Mouse (Mus musculus): ENCODE measurements at regions not wholly inside any gene's neighbourhood (a gene's known extent, or its start where the extent isn't known, plus 50 kb on each side); places are given as distances from the start of the nearest gene placed in this dataset.
"Not testable (repeated sequence)": the region's sequence is repeated elsewhere in the genome, so short reads cannot be mapped to it uniquely, and the experiment has no call there.

GRCm38 (mm10) chr3:21911071-21911470, 165.4 kb upstream of the Tbl1xr1 start:
- Histone ChIP-seq H3K4me1 (no peaks in the 10 kb centered on the region), H3K27ac (no peak overlapping the region), H3K36me3 (no peaks in the 10 kb centered on the region), H3K9me3 (replicated peaks) (no peaks in the 10 kb centered on the region), H3K4me3 (no peak overlapping the region), H3K27me3 (ENCODE audit: low read depth, poor library complexity, severe bottlenecking) (no peaks in the 10 kb centered on the region)
- no peak for DNase-seq (ENCODE audit: low spot score)

GRCm38 (mm10) chr3:21917228-21917910, 159.1 kb upstream of the Tbl1xr1 start:
- H3K27me3 ChIP-seq (ENCODE audit: low read depth, poor library complexity, severe bottlenecking): no peaks in the 10 kb centered on the region
- H3K4me1 ChIP-seq: peaks cover 4% of the 10 kb centered on the region; the same call in 1 of the 2 replicates
- DNase-seq (ENCODE audit: low spot score): peak; percentile 40
- no peak overlapping the region for H3K4me3 ChIP-seq
- no peaks in the 10 kb centered on the region for H3K36me3 ChIP-seq
- 69% methylated on average over 9 of the region's 9 CpGs for WGBS
- no peaks in the 10 kb centered on the region for H3K9me3 ChIP-seq (replicated peaks)
- H3K27ac ChIP-seq: no peak overlapping the region

- no peak overlapping the region for H3K4me3 ChIP-seq
- no peaks in the 10 kb centered on the region for H3K36me3 ChIP-seq
- no peak overlapping the region for H3K27ac ChIP-seq
- H3K4me1 ChIP-seq: peaks cover 4% of the 10 kb centered on the region; the same call in 1 of the 2 replicates
- WGBS: 87% methylated on average over 10 of the region's 10 CpGs
- no peak for DNase-seq (ENCODE audit: low spot score)
- no peaks in the 10 kb centered on the region for H3K27me3 ChIP-seq (ENCODE audit: low read depth, poor library complexity, severe bottlenecking)
- no peaks in the 10 kb centered on the region for H3K9me3 ChIP-seq (replicated peaks)
Measured at GRCm38 (mm10) chr3:21918431-21918830, 158.0 kb upstream of the Tbl1xr1 start.

- H3K27ac ChIP-seq: no peak overlapping the region
- no peaks in the 10 kb centered on the region for H3K27me3 ChIP-seq (ENCODE audit: low read depth, poor library complexity, severe bottlenecking)
- H3K36me3 ChIP-seq: no peaks in the 10 kb centered on the region
- no peaks in the 10 kb centered on the region for H3K9me3 ChIP-seq (replicated peaks)
- WGBS: 90% methylated on average over 7 of the region's 7 CpGs
- DNase-seq (ENCODE audit: low spot score): no peak
- H3K4me3 ChIP-seq: no peak overlapping the region
- peaks cover 4% of the 10 kb centered on the region; the same call in 1 of the 2 replicates for H3K4me1 ChIP-seq
Measured at GRCm38 (mm10) chr3:21919931-21920330, 156.5 kb upstream of the Tbl1xr1 start.

GRCm38 (mm10) chr3:21931951-21932350, 144.5 kb upstream of the Tbl1xr1 start:
- peaks cover 27% of the 10 kb centered on the region for H3K4me1 ChIP-seq
- H3K36me3 ChIP-seq: no peaks in the 10 kb centered on the region
- no peak overlapping the region for H3K4me3 ChIP-seq
- WGBS: 93% methylated on average over 6 of the region's 6 CpGs
- no peaks in the 10 kb centered on the region for H3K27me3 ChIP-seq (ENCODE audit: low read depth, poor library complexity, severe bottlenecking)
- H3K9me3 ChIP-seq (replicated peaks): no peaks in the 10 kb centered on the region
- DNase-seq (ENCODE audit: low spot score): no peak
- H3K27ac ChIP-seq: no peak overlapping the region

GRCm38 (mm10) chr3:21932696-21933095, 143.8 kb upstream of the Tbl1xr1 start:
- not testable (repeated sequence) for DNase-seq (ENCODE audit: low spot score); H3K9me3 ChIP-seq (replicated peaks); H3K27me3 ChIP-seq (ENCODE audit: low read depth, poor library complexity, severe bottlenecking); H3K36me3 ChIP-seq; H3K4me3 ChIP-seq; H3K27ac ChIP-seq
- WGBS: 84% methylated on average over 8 of the region's 8 CpGs
- peaks cover 35% of the 10 kb centered on the region for H3K4me1 ChIP-seq

- peak overlapping the region; percentile 41 for H3K4me3 ChIP-seq
- no peaks in the 10 kb centered on the region for H3K36me3 ChIP-seq
- 4% methylated on average over 5 of the region's 5 CpGs for WGBS
- no peaks in the 10 kb centered on the region for H3K9me3 ChIP-seq (replicated peaks)
- H3K4me1 ChIP-seq: peaks cover 45% of the 10 kb centered on the region
- no peaks in the 10 kb centered on the region for H3K27me3 ChIP-seq (ENCODE audit: low read depth, poor library complexity, severe bottlenecking)
- peak; percentile 58 for DNase-seq (ENCODE audit: low spot score)
- H3K27ac ChIP-seq: peak overlapping the region; percentile 79
Measured at GRCm38 (mm10) chr3:21934731-21935271, 141.7 kb upstream of the Tbl1xr1 start.

- H3K4me3 ChIP-seq: peak overlapping the region; percentile 41
Measured at GRCm38 (mm10) chr3:21935571-21936261, 140.7 kb upstream of the Tbl1xr1 start.

GRCm38 (mm10) chr3:21936262-21936603, 140.2 kb upstream of the Tbl1xr1 start:
- Histone ChIP-seq H3K4me3 (peak overlapping the region; percentile 41), H3K9me3 (replicated peaks) (no peaks in the 10 kb centered on the region), H3K27me3 (ENCODE audit: low read depth, poor library complexity, severe bottlenecking) (no peaks in the 10 kb centered on the region), H3K36me3 (no peaks in the 10 kb centered on the region), H3K4me1 (peaks cover 45% of the 10 kb centered on the region), H3K27ac (peak overlapping the region; percentile 79)
- DNase-seq (ENCODE audit: low spot score): no peak
- WGBS: 6% methylated on average over 8 of the region's 8 CpGs

More at GRCm38 (mm10) chr3:21935571-21936261, 140.7 kb upstream of the Tbl1xr1 start:
- Histone ChIP-seq H3K36me3 (no peaks in the 10 kb centered on the region), H3K27ac (peak overlapping the region; percentile 79), H3K27me3 (ENCODE audit: low read depth, poor library complexity, severe bottlenecking) (no peaks in the 10 kb centered on the region), H3K4me1 (peaks cover 45% of the 10 kb centered on the region), H3K9me3 (replicated peaks) (no peaks in the 10 kb centered on the region)
- DNase-seq (ENCODE audit: low spot score): peak; percentile 98
- under 1% methylated on average over 24 of the region's 24 CpGs for WGBS

GRCm38 (mm10) chr3:21936616-21937015, 139.8 kb upstream of the Tbl1xr1 start:
- H3K4me1 ChIP-seq: peaks cover 45% of the 10 kb centered on the region
- peak overlapping the region; percentile 79 for H3K27ac ChIP-seq
- H3K36me3 ChIP-seq: no peaks in the 10 kb centered on the region
- 19% methylated on average over 8 of the region's 8 CpGs for WGBS
- peak overlapping the region; percentile 41 for H3K4me3 ChIP-seq
- H3K27me3 ChIP-seq (ENCODE audit: low read depth, poor library complexity, severe bottlenecking): no peaks in the 10 kb centered on the region
- no peak for DNase-seq (ENCODE audit: low spot score)
- no peaks in the 10 kb centered on the region for H3K9me3 ChIP-seq (replicated peaks)

- Histone ChIP-seq H3K9me3 (replicated peaks) (no peaks in the 10 kb centered on the region), H3K4me1 (peaks cover 45% of the 10 kb centered on the region), H3K27ac (peak overlapping the region; percentile 79), H3K4me3 (no peak overlapping the region), H3K36me3 (no peaks in the 10 kb centered on the region), H3K27me3 (ENCODE audit: low read depth, poor library complexity, severe bottlenecking) (no peaks in the 10 kb centered on the region)
- DNase-seq (ENCODE audit: low spot score): no peak
- whole genome bisulfite sequencing: 42% methylated on average over 7 of the region's 7 CpGs
Measured at GRCm38 (mm10) chr3:21937281-21938035, 139.0 kb upstream of the Tbl1xr1 start.

- Histone ChIP-seq H3K4me3 (no peak overlapping the region), H3K27me3 (ENCODE audit: low read depth, poor library complexity, severe bottlenecking) (no peaks in the 10 kb centered on the region), H3K36me3 (no peaks in the 10 kb centered on the region), H3K9me3 (replicated peaks) (no peaks in the 10 kb centered on the region), H3K27ac (peak overlapping the region; percentile 51), H3K4me1 (peaks cover 45% of the 10 kb centered on the region)
- 29% methylated on average over 11 of the region's 11 CpGs for WGBS
- no peak for DNase-seq (ENCODE audit: low spot score)
Measured at GRCm38 (mm10) chr3:21938071-21938848, 138.2 kb upstream of the Tbl1xr1 start.
